Mouse (Mus musculus): ENCODE results near the gene Dph1.

DNA sequence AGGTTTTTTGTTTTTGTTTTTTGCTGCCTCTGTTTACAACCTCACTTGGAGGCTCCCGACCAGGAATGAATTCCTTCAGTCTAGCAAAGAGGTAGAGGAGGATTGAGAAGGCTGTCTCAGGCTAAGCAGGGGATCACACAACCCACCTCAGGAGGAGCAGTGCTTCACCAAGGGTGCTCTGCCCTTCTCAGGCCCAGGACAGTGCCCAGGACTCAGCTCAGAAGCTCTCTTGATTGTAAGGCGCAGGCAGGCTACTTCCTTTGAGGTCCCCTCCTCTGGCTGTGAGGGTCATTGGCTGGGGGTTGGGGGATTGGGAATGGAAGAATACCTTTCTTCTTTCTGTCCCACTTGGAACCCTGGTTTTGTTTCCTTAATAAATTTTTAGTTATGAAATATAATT lies 27.0 kb downstream of the Dph1 start:
- TF ChIP-seq POLR2A (IDR thresholded peaks at IDR 0.05; ENCODE audit: insufficient read depth, low read depth, low read length): no peak
- TF ChIP-seq CTCF (IDR thresholded peaks at IDR 0.05; ENCODE audit: insufficient read depth, low read depth, low read length): no peak

Data from olfactory bulb, adult 2 months (tissue).